Mouse (Mus musculus) CH12.LX (cell line): ENCODE results near the gene Cntrob.

Experiments
- CTCF ChIP-seq, 2 experiments: IDR thresholded peaks in 1 of 2; conservative IDR thresholded peaks in 1 of 2; 2 replicates each; pipeline ENCODE4 v1.5.1; 2011 to 2012; ENCODE audit warnings: low read depth in 2 of 2, low read length in 2 of 2, improper control_type of control experiment in 1 of 2, inconsistent platforms in 1 of 2, mild to moderate bottlenecking in 1 of 2, moderate library complexity in 1 of 2
- GABPA ChIP-seq: IDR thresholded peaks from 2 replicates; pipeline ENCODE4 v1.6.1; 2012; ENCODE audit warnings: low read depth, low read length, improper control_type of control experiment, inconsistent platforms; ENCODE audit not compliant: insufficient replicate concordance
- KAT2A ChIP-seq: IDR thresholded peaks from 2 replicates; pipeline ENCODE4 v1.6.1; 2012; ENCODE audit warnings: low read length, improper control_type of control experiment, inconsistent platforms; ENCODE audit not compliant: insufficient replicate concordance
- MAX ChIP-seq: IDR thresholded peaks from 2 replicates; pipeline ENCODE4 v1.6.1; 2011; ENCODE audit warnings: low read length, improper control_type of control experiment
- PAX5 ChIP-seq: IDR thresholded peaks from 2 replicates; pipeline ENCODE4 v1.6.1; 2012; ENCODE audit warnings: low read length, inconsistent platforms, mixed read lengths
- POLR2A ChIP-seq: IDR thresholded peaks from 2 replicates; pipeline ENCODE4 v1.6.1; 2011; ENCODE audit warnings: low read depth, mild to moderate bottlenecking, improper control_type of control experiment, low read length
- USF1 ChIP-seq: IDR thresholded peaks from 2 replicates; pipeline ENCODE4 v1.6.1; 2014; ENCODE audit warnings: low read depth, mild to moderate bottlenecking, inconsistent platforms, low read length, improper control_type of control experiment
- ZC3H11A ChIP-seq: IDR thresholded peaks from 2 replicates; pipeline ENCODE4 v1.6.1; 2012; ENCODE audit warnings: low read depth, mild to moderate bottlenecking, inconsistent platforms, low read length, improper control_type of control experiment
- ZKSCAN1 ChIP-seq: IDR thresholded peaks from 2 replicates; pipeline ENCODE4 v1.6.1; 2012; ENCODE audit warnings: low read depth, inconsistent platforms, low read length, improper control_type of control experiment, borderline replicate concordance

DNA sequence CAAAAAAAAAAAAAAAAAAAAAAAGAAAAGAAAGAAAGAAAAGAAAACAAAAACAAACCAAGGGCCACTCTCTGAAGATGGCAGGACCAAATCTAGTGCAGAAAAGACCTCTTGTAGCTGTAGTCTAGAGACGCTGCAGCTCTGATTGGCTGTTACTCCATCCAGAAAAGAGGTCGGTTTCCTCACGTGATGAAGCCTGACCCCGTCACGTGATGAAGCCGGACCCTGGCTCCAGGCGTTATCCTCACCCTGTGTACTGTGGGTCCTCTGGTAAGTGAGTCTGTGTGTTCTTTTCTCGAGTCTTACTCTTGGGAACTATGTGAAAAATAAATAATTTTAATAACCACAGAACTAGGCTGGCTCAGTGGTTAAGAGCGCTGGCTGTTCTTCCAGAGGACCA is 58.2 kb downstream of the Cntrob start:
- no peak for TF ChIP-seq POLR2A
- no peak for TF ChIP-seq GABPA
- no peak for TF ChIP-seq MAX
- TF ChIP-seq CTCF (conservative IDR thresholded peaks at IDR 0.05 in 1 of 2, IDR thresholded peaks at IDR 0.05 in 1 of 2; ENCODE audit: low read depth in 2 of 2, low read length in 2 of 2) = no peak
- TF ChIP-seq ZC3H11A = no peak
- no peak for TF ChIP-seq ZKSCAN1
- TF ChIP-seq PAX5 = no peak
- TF ChIP-seq KAT2A = no peak
- TF ChIP-seq USF1 = no peak
